Mouse (Mus musculus): Measurements from ENCODE around the gene Creb3l4.

DNA sequence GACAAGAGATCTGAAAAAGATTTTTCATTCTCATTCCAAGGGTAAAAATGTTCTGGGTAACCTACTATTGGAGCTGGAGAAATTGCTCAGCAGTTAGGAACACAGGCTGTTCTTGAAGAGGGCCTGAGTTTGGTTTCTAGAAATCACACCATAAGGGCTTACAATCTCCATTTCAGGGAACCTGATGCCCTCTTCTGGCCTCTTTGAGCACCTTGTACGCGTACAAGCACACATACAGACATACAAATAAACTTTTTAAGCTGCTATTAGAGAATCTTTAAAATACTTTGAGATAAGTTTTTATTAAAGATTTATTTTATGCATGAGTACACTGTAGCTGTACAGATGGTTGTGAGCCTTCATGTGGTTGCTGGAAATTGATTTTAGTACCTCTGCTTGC is 38.7 kb downstream of the Creb3l4 start:
- TF ChIP-seq POLR2A (IDR thresholded peaks at IDR 0.05; ENCODE audit: low read depth, low read length) (no peak), CTCF (IDR thresholded peaks at IDR 0.05; ENCODE audit: borderline replicate concordance, insufficient read depth, low read length) (no peak)
